Mouse (Mus musculus): ENCODE results near the gene Tap1. TPM values are rescaled to one million over a fixed set of nuclear protein-coding genes. Genes with fewer than 3 reads are reported as not detected.

Gene Tap1
- polyA plus RNA-seq, 1 experiment from 2014 or later, result 3.2 TPM

GRCm38 (mm10) chr17:34186885-34187260 is 480 bp upstream of the Tap1 start:
- H3K4me3 ChIP-seq, result peak overlapping the region; percentile 53
- peaks cover 89% of the 10 kb centered on the region for H3K27me3 ChIP-seq (ENCODE audit: low read depth, poor library complexity, severe bottlenecking)
- 4% methylated on average over 14 of the region's 14 CpGs for WGBS
- no peaks in the 10 kb centered on the region for H3K9me3 ChIP-seq (replicated peaks)
- peak overlapping the region; percentile 50 for H3K27ac ChIP-seq
- H3K4me1 ChIP-seq, result peaks cover 18% of the 10 kb centered on the region
- no peaks in the 10 kb centered on the region for H3K36me3 ChIP-seq
- no peak for DNase-seq (ENCODE audit: low spot score)

- WGBS, result 3% methylated on average over 20 of the region's 20 CpGs
- DNase-seq (ENCODE audit: low spot score), result no peak
- peak overlapping the region; percentile 50; the same call in 1 of the 2 replicates for H3K27ac ChIP-seq
- peaks cover 18% of the 10 kb centered on the region for H3K4me1 ChIP-seq
- H3K36me3 ChIP-seq, result no peaks in the 10 kb centered on the region
- peaks cover 98% of the 10 kb centered on the region for H3K27me3 ChIP-seq (ENCODE audit: low read depth, poor library complexity, severe bottlenecking)
- H3K9me3 ChIP-seq (replicated peaks), result no peaks in the 10 kb centered on the region
- peak overlapping the region; percentile 53 for H3K4me3 ChIP-seq
Measured at GRCm38 (mm10) chr17:34188010-34188409, 657 bp downstream of the Tap1 start.

DNA sequence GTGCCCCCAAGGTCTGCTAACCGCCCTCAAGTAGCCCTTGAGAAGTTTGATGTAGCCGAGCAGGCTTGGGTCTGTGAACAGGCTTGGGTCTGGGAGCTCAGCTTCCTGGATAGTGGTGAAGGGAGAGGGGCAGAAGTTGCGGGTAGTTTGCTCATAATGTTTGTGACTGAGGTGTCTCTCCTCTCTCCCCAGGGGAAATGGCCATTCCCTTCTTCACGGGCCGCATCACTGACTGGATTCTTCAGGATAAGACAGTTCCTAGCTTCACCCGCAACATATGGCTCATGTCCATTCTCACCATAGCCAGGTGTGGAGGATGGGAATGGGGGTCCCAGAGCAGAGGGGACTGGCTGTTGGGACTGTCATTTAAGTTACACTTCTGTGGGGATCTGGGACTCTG is 1.6 kb downstream of the Tap1 start:
- H3K27ac ChIP-seq, result no peak overlapping the region
- no peaks in the 10 kb centered on the region for H3K36me3 ChIP-seq
- peaks cover 98% of the 10 kb centered on the region for H3K27me3 ChIP-seq (ENCODE audit: low read depth, poor library complexity, severe bottlenecking)
- 70% methylated on average over 6 of the region's 6 CpGs for WGBS
- no peak overlapping the region for H3K4me3 ChIP-seq
- H3K4me1 ChIP-seq, result peaks cover 18% of the 10 kb centered on the region
- DNase-seq (ENCODE audit: low spot score), result no peak
- H3K9me3 ChIP-seq (replicated peaks), result no peaks in the 10 kb centered on the region

GRCm38 (mm10) chr17:34192852-34193251 is 5.5 kb downstream of the Tap1 start:
- H3K9me3 ChIP-seq (replicated peaks), result no peaks in the 10 kb centered on the region
- H3K36me3 ChIP-seq, result no peaks in the 10 kb centered on the region
- WGBS, result 24% methylated on average over 16 of the region's 16 CpGs
- H3K27ac ChIP-seq, result no peak overlapping the region
- H3K4me3 ChIP-seq, result no peak overlapping the region
- peaks cover 98% of the 10 kb centered on the region for H3K27me3 ChIP-seq (ENCODE audit: low read depth, poor library complexity, severe bottlenecking)
- DNase-seq (ENCODE audit: low spot score), result no peak
- H3K4me1 ChIP-seq, result peaks cover 20% of the 10 kb centered on the region

DNA sequence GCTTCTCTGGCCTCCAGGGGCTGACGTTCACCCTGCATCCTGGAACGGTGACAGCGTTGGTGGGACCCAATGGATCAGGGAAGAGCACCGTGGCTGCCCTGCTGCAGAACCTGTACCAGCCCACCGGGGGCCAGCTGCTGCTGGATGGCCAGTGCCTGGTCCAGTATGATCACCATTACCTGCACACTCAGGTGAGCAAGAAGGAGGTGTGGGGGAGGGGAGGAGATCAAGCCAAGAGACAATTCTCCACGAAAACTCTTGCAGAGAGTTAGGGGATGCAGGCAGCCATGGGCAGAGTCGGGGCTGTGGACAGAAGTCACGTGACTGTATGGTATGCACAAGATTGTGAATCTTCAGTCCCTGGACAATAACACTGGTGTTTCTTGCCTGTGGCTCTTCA is 6.1 kb downstream of the Tap1 start:
- Histone ChIP-seq H3K9me3 (replicated peaks) (no peaks in the 10 kb centered on the region), H3K4me3 (no peak overlapping the region), H3K4me1 (peaks cover 20% of the 10 kb centered on the region), H3K27ac (no peak overlapping the region), H3K27me3 (ENCODE audit: low read depth, poor library complexity, severe bottlenecking) (peaks cover 98% of the 10 kb centered on the region), H3K36me3 (no peaks in the 10 kb centered on the region)
- 61% methylated on average over 8 of the region's 8 CpGs for WGBS
- DNase-seq (ENCODE audit: low spot score), result no peak

GRCm38 (mm10) chr17:34194723-34195122 is 7.4 kb downstream of the Tap1 start:
- Histone ChIP-seq H3K36me3 (no peaks in the 10 kb centered on the region), H3K4me3 (no peak overlapping the region), H3K27me3 (ENCODE audit: low read depth, poor library complexity, severe bottlenecking) (peaks cover 99% of the 10 kb centered on the region), H3K4me1 (peaks cover 22% of the 10 kb centered on the region), H3K27ac (no peak overlapping the region), H3K9me3 (replicated peaks) (no peaks in the 10 kb centered on the region)
- no peak for DNase-seq (ENCODE audit: low spot score)
- WGBS, result 89% methylated on average over 4 of the region's 4 CpGs

DNA sequence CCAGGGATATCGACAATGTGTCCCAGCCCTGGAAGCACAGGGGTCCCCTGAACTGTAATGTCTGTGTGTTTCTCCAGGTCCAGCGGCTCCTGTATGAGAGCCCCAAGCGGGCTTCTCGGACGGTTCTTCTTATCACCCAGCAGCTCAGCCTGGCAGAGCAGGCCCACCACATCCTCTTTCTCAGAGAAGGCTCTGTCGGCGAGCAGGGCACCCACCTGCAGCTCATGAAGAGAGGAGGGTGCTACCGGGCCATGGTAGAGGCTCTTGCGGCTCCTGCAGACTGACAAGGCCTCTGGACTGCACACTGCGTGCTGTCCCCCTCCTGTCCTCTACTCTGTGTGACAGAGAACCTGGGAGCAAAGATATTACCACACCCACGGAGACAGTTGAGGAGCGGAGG is 9.1 kb downstream of the Tap1 start:
- WGBS, result 37% methylated on average over 12 of the region's 12 CpGs
- no peak for DNase-seq (ENCODE audit: low spot score)
- peaks cover 99% of the 10 kb centered on the region for H3K27me3 ChIP-seq (ENCODE audit: low read depth, poor library complexity, severe bottlenecking)
- H3K36me3 ChIP-seq, result no peaks in the 10 kb centered on the region
- no peak overlapping the region for H3K27ac ChIP-seq
- H3K4me1 ChIP-seq, result peaks cover 22% of the 10 kb centered on the region
- H3K9me3 ChIP-seq (replicated peaks), result no peaks in the 10 kb centered on the region
- no peak overlapping the region for H3K4me3 ChIP-seq

GRCm38 (mm10) chr17:34196941-34197894 is 9.9 kb downstream of the Tap1 start, which contains the start of gene Psmb8:
Gene Psmb8 (plus strand): TSS chr17:34197721.
- Histone ChIP-seq H3K27me3 (ENCODE audit: low read depth, poor library complexity, severe bottlenecking) (peaks cover 96% of the 10 kb centered on the region), H3K36me3 (no peaks in the 10 kb centered on the region), H3K27ac (no peak within 1 kb of the TSS), H3K4me1 (peaks cover 22% of the 10 kb centered on the region), H3K9me3 (replicated peaks) (no peaks in the 10 kb centered on the region), H3K4me3 (peak within 1 kb of the TSS; percentile 42)
- WGBS, result 4% methylated on average over 41 of the region's 41 CpGs
- DNase-seq (ENCODE audit: low spot score), result peak; percentile 80

DNA sequence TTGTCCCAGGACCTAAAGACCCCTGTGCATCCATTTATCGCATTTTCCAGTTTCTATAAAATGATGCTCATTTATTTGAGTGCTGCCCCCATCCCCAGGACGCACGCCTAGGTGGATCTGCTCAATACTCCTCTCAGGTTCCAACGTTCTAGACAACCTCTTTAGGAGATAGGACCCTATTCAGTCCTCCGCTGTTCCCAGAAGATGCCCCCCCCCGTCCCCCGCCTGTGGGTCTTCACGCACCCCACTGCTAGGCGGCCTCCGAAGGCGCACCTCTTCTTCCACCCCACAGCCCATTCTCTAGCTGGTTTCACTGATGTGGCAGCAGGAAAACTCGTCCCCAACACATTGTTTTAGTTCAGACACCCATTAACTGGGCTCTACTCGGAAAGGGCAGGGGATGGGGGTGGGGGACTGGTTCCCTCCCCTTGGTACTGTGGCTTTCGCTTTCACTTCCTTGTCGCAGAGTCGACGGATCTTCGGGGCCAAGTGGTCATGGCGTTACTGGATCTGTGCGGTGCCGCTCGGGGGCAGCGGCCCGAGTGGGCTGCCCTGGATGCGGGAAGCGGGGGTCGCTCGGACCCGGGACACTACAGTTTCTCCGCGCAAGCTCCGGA is 10.7 kb downstream of the Tap1 start:
- H3K4me1 ChIP-seq, result peaks cover 22% of the 10 kb centered on the region
- peak overlapping the region; percentile 42 for H3K4me3 ChIP-seq
- DNase-seq (ENCODE audit: low spot score), result no peak
- peaks cover 93% of the 10 kb centered on the region for H3K27me3 ChIP-seq (ENCODE audit: low read depth, poor library complexity, severe bottlenecking)
- no peak overlapping the region for H3K27ac ChIP-seq
- H3K36me3 ChIP-seq, result no peaks in the 10 kb centered on the region
- WGBS, result 3% methylated on average over 32 of the region's 32 CpGs
- H3K9me3 ChIP-seq (replicated peaks), result no peaks in the 10 kb centered on the region

DNA sequence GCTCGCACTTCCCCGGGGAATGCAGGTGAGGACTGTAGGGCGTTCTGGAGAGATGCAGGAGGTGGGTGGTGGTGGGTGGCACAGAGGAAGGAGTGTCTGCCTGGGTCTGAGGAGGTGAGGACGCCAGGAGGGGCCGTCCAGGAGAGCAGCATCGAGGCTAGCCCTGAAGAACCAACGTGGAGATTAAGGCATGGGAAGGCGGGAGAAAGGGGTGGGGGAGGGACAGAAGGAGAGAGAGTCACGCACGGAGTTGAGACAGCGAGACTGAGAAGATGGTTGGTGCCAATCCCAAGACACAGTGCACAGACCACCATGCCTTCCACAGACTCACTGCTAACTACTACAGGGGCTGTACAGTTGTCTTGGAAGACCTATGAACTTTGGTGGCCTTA is 11.2 kb downstream of the Tap1 start:
- Histone ChIP-seq H3K27ac (no peak overlapping the region), H3K4me1 (peaks cover 22% of the 10 kb centered on the region), H3K27me3 (ENCODE audit: low read depth, poor library complexity, severe bottlenecking) (peaks cover 93% of the 10 kb centered on the region), H3K4me3 (peak overlapping the region; percentile 42), H3K36me3 (no peaks in the 10 kb centered on the region), H3K9me3 (replicated peaks) (no peaks in the 10 kb centered on the region)
- no peak for DNase-seq (ENCODE audit: low spot score)
- WGBS, result 7% methylated on average over 11 of the region's 11 CpGs

DNA sequence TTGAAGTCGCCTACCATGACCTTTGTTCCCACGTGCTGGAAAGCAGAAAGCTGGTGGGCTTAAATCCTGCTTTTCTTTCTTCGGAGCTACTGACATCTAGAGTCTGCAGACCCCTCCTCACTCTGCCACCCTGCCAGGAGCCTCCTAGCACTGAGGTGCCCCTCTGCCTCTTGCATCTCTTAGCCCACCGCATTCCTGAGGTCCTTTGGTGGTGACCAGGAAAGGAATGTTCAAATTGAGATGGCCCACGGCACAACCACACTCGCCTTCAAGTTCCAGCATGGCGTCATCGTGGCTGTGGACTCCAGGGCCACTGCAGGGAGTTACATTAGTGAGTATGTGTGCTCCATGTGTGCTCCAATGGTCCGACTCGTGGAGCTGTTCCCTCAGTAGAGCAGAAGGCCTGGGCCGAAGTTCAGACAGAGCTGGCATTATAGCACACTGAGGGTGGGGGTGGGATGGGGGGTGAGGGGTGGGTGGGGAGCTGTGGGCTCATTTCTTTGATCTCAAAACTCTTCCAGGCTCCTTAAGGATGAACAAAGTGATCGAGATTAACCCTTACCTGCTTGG is 11.8 kb downstream of the Tap1 start:
- Histone ChIP-seq H3K4me1 (peaks cover 22% of the 10 kb centered on the region), H3K27me3 (ENCODE audit: low read depth, poor library complexity, severe bottlenecking) (peaks cover 91% of the 10 kb centered on the region), H3K9me3 (replicated peaks) (no peaks in the 10 kb centered on the region), H3K36me3 (no peaks in the 10 kb centered on the region), H3K4me3 (no peak overlapping the region), H3K27ac (no peak overlapping the region)
- WGBS, result 68% methylated on average over 12 of the region's 12 CpGs
- no peak for DNase-seq (ENCODE audit: low spot score)

- Histone ChIP-seq H3K9me3 (replicated peaks) (no peaks in the 10 kb centered on the region), H3K36me3 (no peaks in the 10 kb centered on the region), H3K27me3 (ENCODE audit: low read depth, poor library complexity, severe bottlenecking) (peaks cover 91% of the 10 kb centered on the region), H3K27ac (no peak overlapping the region), H3K4me3 (no peak overlapping the region), H3K4me1 (peaks cover 29% of the 10 kb centered on the region)
- no peak for DNase-seq (ENCODE audit: low spot score)
- WGBS, result 87% methylated on average over 10 of the region's 10 CpGs
Measured at GRCm38 (mm10) chr17:34200047-34200446, 12.7 kb downstream of the Tap1 start.
